Mouse (Mus musculus) heart, postnatal 0 days (tissue): Measurements from ENCODE around the gene Mdga1.

Experiments used
- CTCF ChIP-seq: IDR thresholded peaks from 2 replicates; pipeline ENCODE4 v1.5.1; 2016; ENCODE audit warnings: antibody characterized with exemption, control low read depth, low read depth
- EP300 ChIP-seq: IDR thresholded peaks from 2 replicates; pipeline ENCODE4 v1.6.1; 2016; ENCODE audit warnings: antibody characterized with exemption, low read depth

DNA sequence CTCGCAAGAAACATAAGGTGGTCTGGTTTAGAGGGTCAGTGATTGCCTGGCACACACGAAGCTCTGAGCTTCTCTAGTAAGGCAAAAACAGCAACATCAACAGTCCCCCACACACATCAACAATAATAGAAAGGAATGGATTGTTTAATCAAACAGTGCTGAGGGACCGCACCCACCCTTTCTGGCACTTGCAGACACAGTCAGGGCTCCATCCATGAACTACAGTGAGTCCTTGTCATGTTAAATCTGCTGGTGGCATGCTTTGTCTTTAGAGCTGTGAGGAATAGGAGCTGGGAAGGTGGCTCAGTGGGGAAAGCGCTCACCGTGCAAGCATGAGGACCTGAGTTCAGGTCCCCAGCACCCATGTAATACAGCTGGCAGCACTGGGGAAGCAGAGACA is 26.1 kb upstream of the Mdga1 start:
- TF ChIP-seq CTCF (no peak), EP300 (no peak)
